Mouse (Mus musculus) cortical plate, adult 2 months (tissue): ENCODE results near the gene Large1.

Source experiments
- CTCF ChIP-seq: fragments of 200-500 bp; IDR thresholded peaks from 2 replicates; pipeline ENCODE4 v1.5.1; 2011; ENCODE audit warnings: mild to moderate bottlenecking, control low read depth, low read length; ENCODE audit not compliant: insufficient read depth; ENCODE audit errors: extremely low read depth
- POLR2A ChIP-seq: fragments of 200-500 bp; IDR thresholded peaks from 2 replicates; pipeline ENCODE4 v1.6.1; 2011; ENCODE audit warnings: mild to moderate bottlenecking, low read length, control low read depth; ENCODE audit not compliant: insufficient read depth; ENCODE audit errors: extremely low read depth

GRCm38 (mm10) chr8:72766777-72767176 is 586.6 kb downstream of the Large1 start:
- TF ChIP-seq CTCF (no peak), POLR2A (no peak)
